Mouse (Mus musculus) kidney, postnatal 36 days (tissue): ENCODE results near the gene Kctd17.

Experiments
- DNase-seq, 2 experiments: peaks; one replicate each; pipeline ENCODE4 v3.0.0; 2021 to 2022; ENCODE audit warnings: mixed read lengths in 2 of 2

The Kctd17 gene

DNA sequence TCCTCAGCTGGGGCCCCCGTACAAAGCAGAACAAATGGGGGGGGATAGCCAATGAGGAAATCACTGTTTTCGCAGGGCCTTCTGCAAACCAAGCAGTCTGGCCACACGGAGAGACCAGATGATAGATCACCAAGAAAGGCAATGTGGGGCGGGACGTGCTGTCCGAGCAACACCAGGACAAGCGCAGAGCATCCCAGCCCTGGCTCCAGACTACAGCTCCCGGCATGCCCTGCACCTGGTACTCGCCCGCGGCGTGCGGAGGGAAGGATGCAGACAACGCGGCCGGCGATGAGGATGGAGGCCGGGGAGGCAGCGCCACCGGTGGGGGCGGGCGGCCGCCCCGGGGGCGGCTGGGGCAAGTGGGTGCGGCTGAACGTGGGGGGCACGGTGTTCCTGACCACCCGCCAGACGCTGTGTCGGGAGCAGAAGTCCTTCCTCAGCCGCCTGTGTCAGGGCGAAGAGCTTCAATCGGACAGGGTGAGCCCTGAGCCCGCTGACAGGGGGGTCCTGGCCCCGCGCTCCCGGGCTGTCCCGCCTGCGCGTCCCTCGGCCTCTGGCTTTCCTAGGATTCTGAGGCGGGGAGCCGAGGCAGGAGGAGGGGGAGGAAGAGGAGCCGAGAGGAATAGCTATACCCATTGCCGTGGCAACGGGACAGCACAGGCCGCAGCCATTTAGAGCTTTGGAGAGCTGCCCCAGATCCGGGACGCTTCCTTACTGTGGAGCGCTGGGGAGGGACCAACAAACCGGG is at the start of gene Kctd17:
Kctd17 (plus strand) TSS at position 174 of the 748 bp plus-strand sequence.
- peak; percentile 81 to 89 for DNase-seq

DNA sequence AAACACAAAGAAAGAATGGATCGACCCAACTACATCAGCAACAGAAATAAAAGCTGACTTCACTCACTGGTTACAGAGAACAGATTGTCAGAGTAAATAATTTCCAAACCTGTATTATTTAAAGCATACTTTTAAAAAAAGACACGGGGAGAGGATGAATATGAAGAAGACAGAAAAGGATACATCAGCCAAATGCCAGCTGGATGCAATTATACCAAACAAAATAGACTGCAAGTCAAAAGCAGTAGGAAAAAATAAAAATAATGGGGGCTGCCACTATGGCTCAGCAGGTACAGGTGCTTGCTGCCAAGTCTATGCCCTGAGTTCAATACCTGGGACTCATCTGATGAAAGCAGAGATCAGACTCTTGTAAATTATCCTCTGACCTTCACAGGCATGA is 48.2 kb upstream of the Kctd17 start:
- no peak for DNase-seq

DNA sequence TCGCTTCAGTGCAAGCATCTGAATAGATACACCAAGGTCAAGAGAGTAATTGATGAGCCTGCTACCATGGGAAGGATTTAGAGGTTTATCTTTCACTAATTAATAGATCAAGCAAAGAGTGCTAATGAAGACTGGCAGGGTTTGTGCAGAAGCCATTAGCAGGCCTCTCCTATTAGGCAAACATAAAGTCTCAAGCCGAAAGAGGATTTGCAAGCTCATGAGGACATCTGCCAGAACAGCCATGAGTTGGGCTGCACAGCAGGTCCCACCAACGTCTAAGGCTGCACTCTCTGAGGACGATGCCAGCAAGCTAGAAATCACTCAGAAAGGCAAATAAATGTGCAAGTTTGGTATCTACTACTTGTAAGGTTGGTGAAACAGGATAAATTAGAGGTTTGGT is 47.6 kb upstream of the Kctd17 start:
- DNase-seq, result no peak

DNA sequence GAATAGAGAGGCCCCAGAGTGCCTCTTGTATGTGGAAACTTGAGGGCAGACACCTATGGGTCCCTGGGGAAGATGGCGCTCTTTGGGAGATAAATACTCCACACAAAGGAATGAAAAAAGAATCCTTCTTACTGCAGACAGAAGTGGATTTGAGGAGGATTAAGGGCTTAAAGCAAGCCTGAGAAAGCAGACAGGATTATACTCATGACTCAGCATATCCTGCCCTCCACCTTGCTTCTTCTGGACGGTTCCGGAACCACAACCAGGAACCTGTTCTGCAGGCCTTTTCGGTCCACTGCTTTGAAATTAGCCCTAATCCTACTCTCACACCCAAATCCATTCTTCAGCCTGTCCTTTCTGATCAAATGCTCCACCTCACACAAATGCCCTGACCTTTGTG is 46.2 kb upstream of the Kctd17 start:
- peak; percentile 20 to 37 for DNase-seq

DNA sequence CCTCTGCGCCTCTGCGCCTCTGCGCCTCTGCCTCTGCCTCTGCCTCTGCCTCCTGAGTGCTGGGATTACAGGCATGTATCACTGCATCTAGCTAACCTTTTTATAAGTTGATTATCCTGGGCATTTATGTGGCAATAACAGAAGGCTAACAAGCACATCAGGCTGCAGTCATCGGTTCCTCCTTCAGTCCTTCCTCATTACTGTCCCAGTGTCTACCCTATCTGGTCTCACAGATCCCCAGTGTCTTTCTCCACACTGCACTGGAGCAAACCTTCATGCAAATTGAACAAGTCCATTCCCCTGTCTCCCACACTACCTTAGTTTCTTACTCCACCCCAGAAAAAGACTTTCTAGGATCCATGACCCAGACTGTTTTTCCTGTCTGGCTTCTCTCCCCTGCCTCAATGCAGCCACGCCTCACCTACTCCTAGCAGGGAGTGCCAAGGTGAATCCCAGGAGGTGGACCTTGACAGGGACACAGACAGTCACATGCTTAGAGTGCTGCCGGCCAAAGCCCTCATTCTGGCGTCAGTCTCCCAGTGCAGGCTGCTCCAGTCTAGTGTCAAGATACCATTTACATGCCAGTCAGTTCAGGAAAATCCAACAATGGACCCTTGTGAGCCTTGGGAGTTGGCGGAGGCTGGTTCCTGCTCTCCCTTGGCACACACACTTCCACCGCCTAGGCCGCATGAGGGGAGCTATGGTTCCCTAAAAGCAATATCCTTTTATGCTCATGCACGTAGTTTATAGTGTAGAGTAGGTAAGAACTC is 44.7 kb upstream of the Kctd17 start:
- peak; percentile 80 to 88 for DNase-seq

DNA sequence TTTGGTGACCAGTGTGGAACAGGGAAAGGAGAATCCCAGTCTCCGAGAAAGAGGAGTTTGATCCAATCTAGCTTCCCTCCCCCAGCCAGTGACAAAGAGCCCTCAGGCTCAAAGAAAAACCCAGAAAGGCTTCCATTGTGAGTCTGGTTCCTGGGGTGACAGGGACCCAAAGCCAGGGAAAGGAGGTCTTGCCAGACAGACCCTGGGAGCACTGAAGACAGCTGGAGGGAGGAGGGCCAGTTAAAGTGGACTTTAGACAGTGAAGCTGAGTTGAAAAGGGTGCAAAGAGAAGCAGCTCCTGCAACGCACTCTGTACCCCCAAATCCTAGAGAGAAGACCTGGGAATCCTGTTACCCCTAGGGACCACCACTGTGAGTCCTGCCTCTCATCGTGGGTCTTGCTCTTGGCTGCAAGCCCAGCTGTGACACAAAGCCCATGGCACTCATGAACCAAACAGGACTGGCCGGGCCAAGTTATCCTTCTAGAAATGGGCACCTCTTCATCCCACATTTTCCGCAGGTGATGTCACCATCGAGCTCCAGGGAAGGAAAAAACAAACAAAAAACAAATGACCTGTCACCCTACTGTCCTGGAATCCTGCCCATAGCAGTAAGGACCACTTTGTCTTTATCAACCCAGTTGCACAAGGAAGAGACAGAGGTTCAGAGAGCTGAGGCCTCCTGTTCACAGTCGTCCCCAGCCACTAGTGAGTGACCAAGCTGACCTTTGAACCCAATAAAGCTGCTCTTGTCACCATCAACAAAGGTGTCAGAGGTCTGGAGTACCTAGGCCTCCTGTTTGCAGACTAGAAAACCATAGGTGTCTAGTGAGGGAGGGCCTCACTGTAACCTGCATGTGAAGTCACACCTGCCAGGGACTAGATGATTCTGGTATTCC is 43.9 kb upstream of the Kctd17 start:
- DNase-seq, result no peak

DNA sequence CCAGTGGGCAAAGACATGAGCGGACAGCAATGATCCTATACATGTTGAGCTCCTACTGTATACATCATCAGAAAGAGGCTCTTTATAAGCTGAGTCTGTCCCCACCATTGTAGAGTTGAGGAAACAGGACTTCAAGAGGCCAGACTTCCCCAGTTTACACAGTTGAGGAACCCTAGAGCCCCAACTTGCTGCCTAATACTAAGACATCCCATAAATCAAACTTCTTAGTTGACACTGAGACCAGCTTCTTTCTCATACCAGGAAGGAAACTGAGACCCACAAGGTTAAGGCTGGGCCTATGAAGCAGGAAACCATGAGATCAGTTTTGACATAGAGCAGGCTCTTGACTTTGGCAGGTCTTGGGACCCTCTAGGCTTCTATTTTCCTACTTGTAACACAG is 42.8 kb upstream of the Kctd17 start:
- no peak for DNase-seq

DNA sequence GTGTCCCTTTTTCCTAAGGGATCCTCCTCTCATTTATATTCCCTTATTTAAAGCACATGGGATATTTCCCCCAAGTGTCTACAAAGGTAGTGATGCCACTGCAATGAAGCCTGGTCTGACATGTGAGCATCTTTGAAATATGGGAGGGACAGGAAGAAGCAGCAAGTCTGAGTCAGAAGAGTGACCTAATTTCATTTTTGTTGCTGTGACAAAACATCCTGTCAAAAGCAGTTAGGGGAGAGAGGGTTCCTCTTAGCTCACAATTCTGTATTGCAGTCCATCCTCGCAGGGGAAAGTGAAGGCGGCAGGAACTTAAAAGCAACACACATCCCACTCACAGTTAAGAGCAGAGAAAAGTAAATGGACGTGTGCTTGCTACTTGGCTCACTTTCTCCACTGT is 37.5 kb upstream of the Kctd17 start:
- DNase-seq, result no peak

DNA sequence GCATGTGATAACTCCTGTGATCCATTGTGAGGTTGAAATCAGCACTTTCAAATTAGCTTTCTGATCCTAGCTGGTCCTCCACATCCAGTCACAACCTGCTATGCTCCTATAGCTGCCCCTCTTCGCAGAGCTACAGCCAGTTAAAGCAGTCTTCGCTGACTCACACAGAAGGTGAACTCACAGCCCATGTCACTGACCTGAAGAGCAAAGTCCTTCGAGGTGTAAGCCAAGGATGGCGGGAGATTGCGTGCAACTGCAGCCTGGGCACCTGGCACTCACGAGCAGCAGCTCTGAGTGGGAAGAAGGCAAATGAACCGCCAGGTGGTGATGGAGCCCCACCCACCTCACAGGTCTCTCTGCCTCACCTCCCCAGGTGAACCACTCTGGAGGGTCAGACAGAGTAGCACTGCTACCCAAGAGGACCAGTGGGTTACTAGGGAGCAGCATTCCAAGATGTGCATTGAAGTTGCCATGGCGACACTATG is 32.8 kb upstream of the Kctd17 start, which contains the start of gene Tex33:
Tex33 (minus strand) TSS at position 435 of the 485 bp plus-strand sequence.
- peak; percentile 61 to 69 for DNase-seq

DNA sequence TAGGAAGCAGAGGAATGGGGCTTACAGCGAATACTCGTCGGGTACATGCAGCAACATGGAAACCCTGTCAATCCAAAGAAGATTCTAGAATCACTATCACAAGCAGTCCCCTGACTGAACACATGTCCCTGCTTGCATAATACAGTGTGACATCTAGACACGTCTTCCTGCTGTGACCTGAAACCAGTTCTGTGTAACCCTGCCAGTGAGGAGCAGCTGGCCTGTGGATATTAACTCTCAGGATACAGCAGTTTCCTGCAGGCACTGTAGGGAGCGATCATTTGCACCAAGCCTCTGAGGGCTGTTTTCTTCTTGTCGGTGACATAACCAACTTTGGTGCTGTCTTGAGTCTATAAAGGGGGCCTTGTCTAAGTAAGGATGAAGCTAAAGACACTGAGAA is 27.0 kb upstream of the Kctd17 start:
- DNase-seq, result no peak

DNA sequence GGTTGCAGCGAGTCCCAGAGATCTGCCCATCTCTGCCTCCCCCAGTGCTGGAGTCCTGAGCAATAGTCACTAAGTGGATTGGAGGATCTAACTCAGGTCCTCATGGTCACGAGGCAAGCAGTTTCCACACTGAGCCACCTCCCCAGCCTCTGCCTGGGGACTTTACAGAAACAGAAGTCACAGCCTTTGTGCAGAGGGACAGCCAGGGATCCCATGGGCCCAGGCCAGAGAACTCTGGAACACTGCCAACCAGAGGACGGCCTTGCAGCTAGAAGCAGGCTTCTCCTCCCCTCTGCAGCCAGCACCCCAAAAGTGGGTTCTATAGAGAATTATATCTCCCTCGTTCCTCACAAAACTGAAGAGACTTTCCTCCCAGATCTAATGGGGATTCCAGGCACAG is 26.4 kb upstream of the Kctd17 start:
- peak; percentile 79 to 85 for DNase-seq

DNA sequence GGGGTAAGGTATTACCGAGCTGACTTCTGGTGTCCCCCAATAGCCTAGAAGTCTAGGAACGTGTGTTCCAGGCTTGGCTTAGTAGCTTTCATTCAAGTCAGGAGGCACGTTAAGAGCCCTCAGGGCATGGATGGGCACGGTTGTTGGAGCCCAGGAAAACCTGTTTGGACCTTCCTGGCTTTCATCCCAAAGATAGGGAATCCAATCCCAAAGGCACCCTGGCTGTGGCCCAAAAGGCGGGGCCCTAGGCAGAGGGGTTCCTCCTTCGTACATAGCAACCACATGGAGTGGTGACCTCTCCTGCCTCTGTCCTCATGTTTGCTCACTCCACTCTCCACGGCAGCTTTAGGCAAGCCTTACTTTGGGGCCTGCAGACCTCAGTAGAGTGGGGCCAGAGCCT is 25.9 kb upstream of the Kctd17 start:
- peak; percentile 64 to 81 for DNase-seq

DNA sequence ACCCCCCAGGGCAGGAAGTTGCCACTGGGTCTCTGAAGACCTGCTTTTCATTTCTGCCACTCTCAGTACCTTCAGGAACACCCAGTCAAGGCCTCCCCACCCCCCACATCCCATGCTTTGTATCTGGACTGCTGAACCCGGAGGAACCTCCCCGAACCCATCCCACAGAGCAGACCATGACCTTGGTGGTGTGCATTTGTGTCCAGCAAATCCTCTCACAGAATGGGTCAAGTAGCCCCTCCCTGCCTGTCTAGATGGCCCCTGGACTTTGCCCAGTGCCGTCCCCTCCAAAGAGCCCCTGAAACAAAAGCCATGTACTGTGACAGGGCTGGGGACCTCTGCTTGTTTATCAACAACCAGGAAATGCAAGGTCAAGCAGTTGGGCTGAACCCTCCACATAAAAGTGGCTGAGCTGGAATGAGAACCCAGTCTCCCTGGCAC is 25.0 kb upstream of the Kctd17 start:
- peak; percentile 91 for DNase-seq

DNA sequence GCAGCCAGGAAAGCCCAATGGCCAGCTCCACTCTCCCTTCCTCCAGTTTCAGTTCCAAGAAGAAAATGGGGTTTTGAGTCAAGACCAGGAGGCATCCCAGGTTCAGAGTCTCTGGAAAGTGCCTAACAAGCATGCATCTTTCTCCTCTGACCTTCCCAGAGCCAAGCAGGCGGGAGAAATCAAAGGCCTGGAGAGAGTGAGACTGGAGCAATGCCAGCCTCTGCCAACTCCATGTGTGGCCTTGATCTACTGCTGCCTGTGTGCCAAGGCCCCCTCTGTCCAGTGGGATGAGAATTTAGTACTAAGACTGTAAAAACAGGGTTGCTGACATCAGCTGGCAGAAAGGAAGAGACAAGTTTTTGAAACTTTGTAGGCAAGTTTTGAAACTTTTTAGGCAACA is 24.5 kb upstream of the Kctd17 start:
- peak; percentile 88 for DNase-seq

DNA sequence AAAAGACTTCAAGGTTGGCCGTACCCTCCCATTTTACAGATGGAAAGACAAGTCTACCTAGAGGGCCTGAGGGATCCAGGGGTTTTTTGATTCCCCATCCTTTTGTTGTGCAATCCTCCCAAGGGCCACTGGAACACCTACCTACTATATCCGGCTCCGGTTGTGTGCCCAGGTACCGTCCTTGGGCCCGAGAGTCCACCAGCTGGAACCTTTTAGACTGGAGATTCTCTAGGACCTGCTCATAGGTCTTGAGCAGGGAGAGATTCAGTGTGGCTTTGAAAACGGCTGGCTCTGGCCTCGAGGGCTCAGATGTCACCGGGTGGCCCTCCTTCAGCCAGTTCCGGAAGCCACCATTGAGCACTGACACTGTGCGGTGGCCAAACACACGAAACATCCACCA is 23.3 kb upstream of the Kctd17 start:
- no peak for DNase-seq

DNA sequence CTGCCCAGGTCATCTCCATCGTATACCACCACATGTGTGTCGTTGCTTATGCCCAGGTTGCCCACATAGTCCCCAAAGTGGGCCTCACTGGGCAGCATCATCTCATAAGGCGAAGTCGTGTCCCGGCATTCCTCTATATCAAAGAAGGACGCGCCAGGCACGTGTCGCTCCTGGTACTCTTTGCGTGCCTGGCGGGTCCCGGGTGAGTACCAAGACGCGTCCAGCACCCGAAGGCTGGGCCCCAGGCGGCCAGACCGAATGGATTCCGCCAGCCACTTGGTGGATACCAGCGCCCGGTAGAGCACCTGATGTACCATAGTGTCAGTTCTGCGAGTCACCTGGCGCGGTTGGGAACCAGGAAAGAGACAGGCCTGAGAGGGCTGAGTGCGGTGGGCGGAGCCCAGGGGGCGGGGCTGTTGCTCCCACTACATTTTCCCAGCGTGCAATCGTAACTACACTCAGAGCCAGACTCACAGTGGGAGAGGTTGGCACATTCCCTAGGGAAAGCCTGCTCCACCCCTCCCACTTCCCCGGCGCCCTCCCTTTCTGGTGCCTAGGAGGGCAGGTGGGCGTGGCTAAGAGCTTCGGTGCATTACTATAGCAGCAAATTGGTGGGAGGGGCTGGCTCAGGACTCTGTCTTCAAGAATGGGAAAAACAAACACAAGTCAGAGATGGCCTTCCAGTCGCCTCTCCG is 22.7 kb upstream of the Kctd17 start, which contains the start of gene Tst:
Tst (minus strand) TSS at position 391 of the 695 bp plus-strand sequence.
- peak; percentile 97 to 99 for DNase-seq

DNA sequence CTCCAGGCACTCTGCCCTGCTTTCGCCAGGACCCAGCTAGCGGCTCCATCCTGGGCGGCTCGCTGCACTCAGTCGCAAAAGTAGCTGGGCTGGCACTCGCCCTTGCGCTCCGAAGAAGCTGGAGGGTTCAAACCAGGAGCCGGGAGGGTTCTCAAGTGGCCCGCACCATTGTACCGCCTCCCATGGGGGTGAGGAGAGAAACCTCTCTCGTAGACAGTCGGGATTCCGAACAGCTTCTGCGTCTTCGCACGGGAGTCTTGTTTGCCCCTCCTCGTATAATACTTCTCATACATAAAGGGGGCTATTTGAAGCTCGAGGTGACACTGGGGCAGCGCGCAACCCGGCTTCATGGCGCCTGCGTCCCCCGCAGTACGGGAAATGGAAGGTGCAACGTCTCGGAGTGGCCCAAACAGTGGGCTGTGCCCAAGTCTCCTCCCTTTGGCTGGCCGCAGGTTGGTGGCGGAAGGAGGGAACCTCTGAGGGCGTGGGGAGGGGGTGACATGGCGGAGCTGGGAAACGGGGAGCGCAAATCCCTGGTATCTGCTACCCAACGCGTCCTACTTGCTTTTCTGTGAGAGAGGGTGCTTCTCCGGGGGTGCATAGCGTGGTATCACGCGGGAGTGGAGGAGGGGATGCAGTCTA is 21.9 kb upstream of the Kctd17 start, which contains the start of gene Mpst:
Mpst (plus strand) TSS at position 124 of the 642 bp plus-strand sequence.
- DNase-seq, result peak; percentile 93

DNA sequence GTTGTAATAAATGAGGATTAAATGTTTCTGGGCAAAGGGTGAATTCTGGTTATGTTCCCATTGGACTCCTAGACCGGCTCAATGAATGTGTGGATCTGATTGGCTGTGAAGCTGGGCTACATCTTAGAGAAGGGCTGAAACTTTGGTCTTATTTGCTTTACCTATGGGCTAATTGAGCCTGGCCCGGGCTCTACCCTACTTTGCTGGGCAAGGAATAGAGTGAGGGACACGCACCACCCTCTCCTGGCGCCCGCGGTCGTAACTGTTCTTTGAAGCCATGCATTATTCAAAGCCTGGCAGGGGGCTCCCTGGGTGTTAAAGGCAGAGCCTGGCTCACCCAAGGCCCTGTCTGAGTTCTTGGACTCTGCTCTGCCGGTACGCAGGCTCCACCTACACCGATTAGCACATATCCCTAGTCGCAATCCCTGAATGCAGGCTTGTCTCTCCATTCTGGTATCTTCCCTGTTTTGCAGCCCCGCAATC is 18.8 kb upstream of the Kctd17 start:
- peak; percentile 76 to 81 for DNase-seq

DNA sequence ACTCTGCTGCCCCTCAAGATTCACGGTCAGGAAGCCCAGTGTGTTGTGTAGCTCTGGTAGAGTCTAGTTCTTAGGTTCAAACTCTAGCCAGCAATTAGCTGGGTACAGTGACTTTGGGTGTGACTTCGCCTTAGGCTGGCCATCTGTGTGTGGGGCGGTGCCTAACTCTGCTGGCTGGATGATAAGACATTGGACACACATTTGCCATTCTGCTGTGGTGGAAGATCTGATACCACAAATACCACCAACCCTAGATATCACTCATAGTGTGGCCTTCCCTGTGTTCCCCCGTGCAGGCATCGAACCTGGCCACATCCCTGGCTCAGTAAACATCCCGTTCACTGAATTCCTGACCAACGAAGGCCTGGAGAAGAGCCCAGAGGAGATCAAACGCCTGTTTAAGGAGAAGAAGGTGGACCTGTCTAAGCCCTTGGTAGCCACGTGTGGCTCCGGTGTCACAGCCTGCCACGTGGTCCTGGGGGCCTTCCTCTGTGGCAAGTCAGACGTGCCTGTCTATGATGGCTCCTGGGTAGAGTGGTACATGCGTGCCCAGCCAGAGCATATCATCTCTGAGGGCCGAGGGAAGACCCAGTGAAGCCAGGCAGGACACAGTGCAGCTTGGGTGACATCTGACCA is 15.2 kb upstream of the Kctd17 start:
- no peak for DNase-seq

DNA sequence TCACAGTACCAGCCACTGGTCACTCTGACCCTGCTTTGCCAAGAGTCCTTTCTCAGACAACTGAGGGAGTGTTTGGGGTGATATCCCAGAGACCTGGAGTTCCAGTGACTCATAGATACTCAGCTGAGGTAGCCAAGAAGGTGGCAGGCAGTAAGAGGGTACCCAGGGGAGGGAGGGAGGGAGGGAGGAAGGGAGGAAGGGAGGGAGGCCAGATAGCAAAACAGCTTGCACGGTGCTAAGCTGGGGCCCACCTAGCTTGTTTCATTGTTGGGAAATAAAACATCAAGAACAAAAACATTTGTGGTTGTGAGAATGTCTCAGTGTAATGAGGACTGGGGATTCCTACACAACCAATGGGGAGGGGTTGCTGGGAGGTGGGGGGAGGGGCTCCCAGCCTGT is 14.6 kb upstream of the Kctd17 start:
- DNase-seq, result no peak

DNA sequence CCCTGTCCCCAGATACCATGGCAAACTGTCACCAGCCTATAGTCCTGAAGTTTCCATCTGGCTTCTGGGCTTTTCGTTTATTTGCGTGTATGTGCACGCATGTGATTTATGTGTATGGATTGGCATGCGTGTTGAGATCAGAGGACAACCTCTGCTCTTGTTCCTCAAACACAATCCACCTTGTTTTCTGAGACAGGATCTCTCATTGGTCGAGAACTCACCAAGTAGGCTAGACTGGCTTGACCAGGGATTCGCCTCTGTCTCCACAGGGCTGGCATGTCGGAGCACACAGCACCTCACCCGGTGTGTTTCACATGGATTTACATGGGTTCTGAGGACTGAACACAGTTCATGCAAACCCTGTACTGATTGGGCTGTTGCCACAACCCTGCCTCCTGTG is 14.2 kb upstream of the Kctd17 start:
- no peak for DNase-seq
